Comparison of ENCODE assay signal across 7 mouse cellular contexts in the genomic region with DNA sequence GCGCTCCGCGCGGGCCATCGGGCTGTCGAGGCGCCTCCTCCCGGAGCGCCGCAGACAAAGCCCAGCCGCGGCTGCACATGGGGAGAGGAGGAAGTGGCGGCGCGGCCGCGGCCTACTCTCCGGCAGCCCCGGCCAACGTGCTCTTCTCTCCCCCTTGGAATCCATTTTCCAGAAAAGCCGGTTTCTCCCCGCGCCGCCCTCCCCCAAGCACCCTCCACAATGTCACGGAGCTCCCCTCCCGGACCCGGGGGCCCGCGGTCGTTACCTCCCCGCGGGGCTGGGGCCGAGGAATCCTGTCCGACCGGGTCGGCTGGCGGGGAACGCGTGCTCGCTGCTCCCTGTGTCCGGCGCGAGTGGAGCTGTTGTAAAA. TPM values are rescaled to one million over a fixed set of nuclear protein-coding genes. Genes with fewer than 3 reads are reported as not detected.
DNase-seq lines count a peak whose midpoint lies in the region; ATAC-seq lines count a peak whose summit lies in the region.

No protein-coding gene starts in this region.

- H3K9me3 ChIP-seq in forebrain, embryonic 16.5 days (ENCODE audit: control insufficient read depth, low read length) = no peaks in the 10 kb centered on the region
- no peaks in the 10 kb centered on the region for H3K9me3 ChIP-seq in midbrain, embryonic 12.5 days
- H3K9me3 ChIP-seq in stomach, embryonic 14.5 days (ENCODE audit: control insufficient read depth, low read depth, low read length) = no peaks in the 10 kb centered on the region

- ATAC-seq in forebrain, embryonic 16.5 days = peak; percentile 6
- peak; percentile 7; the same call in 1 of the 2 replicates for ATAC-seq in midbrain, embryonic 12.5 days (ENCODE audit: low FRiP score, low read depth)
- ATAC-seq in stomach, embryonic 14.5 days (ENCODE audit: insufficient number of reproducible peaks, insufficient read depth, low FRiP score, low read depth) = peak; percentile 1; the same call in 1 of the 2 replicates

- WGBS in forebrain, embryonic 16.5 days = under 1% methylated on average over 18 of the region's 43 CpGs
- 0% methylated on average over 39 of the region's 43 CpGs for WGBS in midbrain, embryonic 12.5 days
- under 1% methylated on average over 21 of the region's 43 CpGs for WGBS in stomach, embryonic 14.5 days

- no peaks in the 10 kb centered on the region for H3K27me3 ChIP-seq in forebrain, embryonic 16.5 days (replicated peaks; ENCODE audit: control insufficient read depth, insufficient read depth, low read length)
- peaks cover 11% of the 10 kb centered on the region for H3K27me3 ChIP-seq in midbrain, embryonic 12.5 days
- no peaks in the 10 kb centered on the region for H3K27me3 ChIP-seq in stomach, embryonic 14.5 days (ENCODE audit: control insufficient read depth, insufficient read depth, low read length)

- peak; percentile 38 to 53 for DNase-seq in CD8-positive naive resting alpha-beta T cell, adult 2 months (ENCODE audit: low read depth in 2 of 2, low spot score in 2 of 2)
- DNase-seq in ZHBTc4 (ENCODE audit: low read depth, low spot score) = peak; percentile 48
- DNase-seq in induced T-regulatory cell, adult 2 months (ENCODE audit: low read depth) = peak; percentile 76
- DNase-seq in left cerebral cortex, postnatal 4 days = peak; percentile 41

- peaks cover 4% of the 10 kb centered on the region; the same call in 1 of the 2 replicates for H3K36me3 ChIP-seq in forebrain, embryonic 16.5 days (ENCODE audit: control insufficient read depth, insufficient read depth)
- H3K36me3 ChIP-seq in midbrain, embryonic 12.5 days = peaks cover 7% of the 10 kb centered on the region
- H3K36me3 ChIP-seq in stomach, embryonic 14.5 days (ENCODE audit: control insufficient read depth, insufficient read depth, low read length) = peaks cover 7% of the 10 kb centered on the region

- peak overlapping the region; percentile 94 for H3K4me3 ChIP-seq in forebrain, embryonic 16.5 days (replicated peaks; ENCODE audit: low read length)
- H3K4me3 ChIP-seq in midbrain, embryonic 12.5 days = peak overlapping the region; percentile 100
- H3K4me3 ChIP-seq in stomach, embryonic 14.5 days (ENCODE audit: low read depth, low read length) = peak overlapping the region; percentile 93

- H3K9ac ChIP-seq in forebrain, embryonic 16.5 days (replicated peaks; ENCODE audit: low read depth, low read length) = peak overlapping the region; percentile 98
- peak overlapping the region; percentile 99 for H3K9ac ChIP-seq in midbrain, embryonic 12.5 days (replicated peaks)
- peak overlapping the region; percentile 99 for H3K9ac ChIP-seq in stomach, embryonic 14.5 days (replicated peaks; ENCODE audit: low read depth, low read length)

- H3K4me2 ChIP-seq in forebrain, embryonic 16.5 days (ENCODE audit: low read length) = no peak overlapping the region; the same call in 1 of the 2 replicates
- H3K4me2 ChIP-seq in midbrain, embryonic 12.5 days (replicated peaks) = peak overlapping the region; percentile 79
- H3K4me2 ChIP-seq in stomach, embryonic 14.5 days (replicated peaks; ENCODE audit: low read depth, low read length) = peak overlapping the region; percentile 81

- H3K27ac ChIP-seq in forebrain, embryonic 16.5 days (ENCODE audit: low read length) = peak overlapping the region; percentile 100
- peak overlapping the region; percentile 100 for H3K27ac ChIP-seq in midbrain, embryonic 12.5 days (replicated peaks)
- peak overlapping the region; percentile 99 for H3K27ac ChIP-seq in stomach, embryonic 14.5 days (ENCODE audit: low read length)

- H3K4me1 ChIP-seq in forebrain, embryonic 16.5 days (replicated peaks; ENCODE audit: control insufficient read depth, insufficient read depth, low read length) = peaks cover 12% of the 10 kb centered on the region
- peaks cover 20% of the 10 kb centered on the region for H3K4me1 ChIP-seq in midbrain, embryonic 12.5 days
- H3K4me1 ChIP-seq in stomach, embryonic 14.5 days (ENCODE audit: control insufficient read depth, insufficient read depth, low read length) = peaks cover 16% of the 10 kb centered on the region; the same call in 1 of the 2 replicates

- intact Hi-C loops in left cerebral cortex, postnatal 4 days (cut with DNase I) = loop anchor here (5.0 kb wide), 2 partner anchors 39 to 41 kb away; no protein-coding TSS in a partner anchor

RNA-seq across cellular contexts. Expression of gene Syncrip, which starts 0.6 kb away (rescaled TPM):
- 122 and 136 TPM in 2 replicates for polyA plus RNA-seq in forebrain, embryonic 16.5 days (2015; fragmentation: Nextera tagmentation; extraction: Ambion mirVana)
- total RNA-seq in left cerebral cortex, postnatal 4 days (2021) = 100 to 1,000 TPM; 135 to 153 TPM
- polyA plus RNA-seq in midbrain, embryonic 12.5 days (2016; fragmentation: Nextera tagmentation; extraction: Ambion mirVana) = 119 and 121 TPM in 2 replicates
- polyA plus RNA-seq in stomach, embryonic 14.5 days (2014; fragmentation: Nextera tagmentation; extraction: Ambion mirVana) = 123 and 135 TPM in 2 replicates

RNA-seq across cellular contexts. Expression of gene Gm20537, which starts 25.4 kb away (rescaled TPM):
- polyA plus RNA-seq in forebrain, embryonic 16.5 days (2015; fragmentation: Nextera tagmentation; extraction: Ambion mirVana) = 1.1 and 1.4 TPM in 2 replicates
- total RNA-seq in left cerebral cortex, postnatal 4 days (2021) = 1 to 10 TPM; 2.0 to 2.3 TPM
- 0.42 and 1.8 TPM in 2 replicates for polyA plus RNA-seq in midbrain, embryonic 12.5 days (2016; fragmentation: Nextera tagmentation; extraction: Ambion mirVana)
- 0.59 and 0.73 TPM in 2 replicates for polyA plus RNA-seq in stomach, embryonic 14.5 days (2014; fragmentation: Nextera tagmentation; extraction: Ambion mirVana)

RNA-seq across cellular contexts. Expression of gene Snx14, which starts 43.0 kb away (rescaled TPM):
- polyA plus RNA-seq in forebrain, embryonic 16.5 days (2015; fragmentation: Nextera tagmentation; extraction: Ambion mirVana) = 28.3 and 32.2 TPM in 2 replicates
- total RNA-seq in left cerebral cortex, postnatal 4 days (2021) = 10 to 100 TPM; 44.2 to 44.3 TPM
- polyA plus RNA-seq in midbrain, embryonic 12.5 days (2016; fragmentation: Nextera tagmentation; extraction: Ambion mirVana) = 22.2 and 24.1 TPM in 2 replicates
- 26.1 and 31.3 TPM in 2 replicates for polyA plus RNA-seq in stomach, embryonic 14.5 days (2014; fragmentation: Nextera tagmentation; extraction: Ambion mirVana)

Comparison
In these comparisons a context has a peak if more than half of its experiments do, and no peak if none do; other contexts are left out.
1. Peak in every context shown above with its lines: DNase-seq, ATAC-seq, H3K4me3 ChIP-seq and H3K27ac ChIP-seq.